Mouse (Mus musculus): ENCODE measurements at regions not wholly inside any gene's neighbourhood (a gene's known extent, or its start where the extent isn't known, plus 50 kb on each side); places are given as distances from the start of the nearest gene placed in this dataset.

GRCm38 (mm10) chr2:61137378-61137777, 174.4 kb upstream of the Rbms1 start:
- 60% methylated on average over 3 of the region's 3 CpGs for WGBS

DNA sequence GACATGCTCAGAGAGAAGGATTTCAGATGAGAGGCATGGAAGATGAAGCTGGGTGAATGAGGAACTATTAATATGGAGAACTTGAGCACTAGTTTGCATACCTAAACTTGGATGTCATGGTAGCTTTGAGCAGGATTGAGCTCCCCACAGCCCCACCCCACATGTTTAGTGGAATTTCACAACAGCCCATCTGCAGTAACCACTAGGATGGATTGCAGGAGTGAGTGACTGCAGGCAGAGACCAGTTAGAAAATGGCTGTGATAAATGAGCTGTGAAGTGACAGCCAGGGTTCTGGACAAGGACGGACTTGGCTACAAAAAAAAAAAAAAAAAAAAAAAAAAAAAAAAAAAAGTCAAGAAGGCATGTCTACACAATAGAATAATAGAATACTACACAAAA, 173.9 kb upstream of the Rbms1 start:
- no peaks in the 10 kb centered on the region for H3K36me3 ChIP-seq (ENCODE audit: control insufficient read depth, insufficient read depth, low read length)
- whole genome bisulfite sequencing: 4% methylated on average over 1 of the region's 1 CpGs
- DNase-seq (no peak), ATAC-seq (ENCODE audit: low FRiP score, low TSS enrichment) (no peak)
- no peak overlapping the region for H3K4me3 ChIP-seq (replicated peaks; ENCODE audit: low read depth, low read length)
- H3K4me2 ChIP-seq (ENCODE audit: low read length): no peak overlapping the region
- no peaks in the 10 kb centered on the region for H3K27me3 ChIP-seq (ENCODE audit: control insufficient read depth, insufficient read depth, low read length)
- H3K9me3 ChIP-seq (ENCODE audit: control insufficient read depth, low read length): no peaks in the 10 kb centered on the region
- no peak overlapping the region for H3K27ac ChIP-seq (replicated peaks; ENCODE audit: low read depth, low read length)
- H3K9ac ChIP-seq (replicated peaks; ENCODE audit: low read length): no peak overlapping the region
- no peaks in the 10 kb centered on the region for H3K4me1 ChIP-seq (ENCODE audit: control insufficient read depth, insufficient read depth, low read length)

More at GRCm38 (mm10) chr2:61137378-61137777, 174.4 kb upstream of the Rbms1 start:
- Histone ChIP-seq H3K27me3 (ENCODE audit: control insufficient read depth, insufficient read depth, low read length) (no peaks in the 10 kb centered on the region), H3K36me3 (ENCODE audit: control insufficient read depth, insufficient read depth, low read length) (no peaks in the 10 kb centered on the region), H3K4me3 (replicated peaks; ENCODE audit: low read depth, low read length) (no peak overlapping the region), H3K27ac (replicated peaks; ENCODE audit: low read depth, low read length) (no peak overlapping the region), H3K4me1 (ENCODE audit: control insufficient read depth, insufficient read depth, low read length) (no peaks in the 10 kb centered on the region), H3K9ac (replicated peaks; ENCODE audit: low read length) (no peak overlapping the region), H3K4me2 (ENCODE audit: low read length) (no peak overlapping the region), H3K9me3 (ENCODE audit: control insufficient read depth, low read length) (no peaks in the 10 kb centered on the region)
- no peak for ATAC-seq (ENCODE audit: low FRiP score, low TSS enrichment)
- no peak for DNase-seq

GRCm38 (mm10) chr2:61123046-61123806, 160.2 kb upstream of the Rbms1 start:
- H3K9me3 ChIP-seq (ENCODE audit: control insufficient read depth, low read length): no peaks in the 10 kb centered on the region
- no peaks in the 10 kb centered on the region for H3K36me3 ChIP-seq (ENCODE audit: control insufficient read depth, insufficient read depth, low read length)
- H3K4me1 ChIP-seq (ENCODE audit: control insufficient read depth, insufficient read depth, low read length): no peaks in the 10 kb centered on the region
- ATAC-seq (ENCODE audit: low FRiP score, low TSS enrichment) (no peak), DNase-seq (no peak)
- H3K27ac ChIP-seq (replicated peaks; ENCODE audit: low read depth, low read length): no peak overlapping the region
- WGBS: 87% methylated on average over 7 of the region's 7 CpGs
- H3K9ac ChIP-seq (replicated peaks; ENCODE audit: low read length): no peak overlapping the region
- no peak overlapping the region for H3K4me2 ChIP-seq (ENCODE audit: low read length)
- no peaks in the 10 kb centered on the region for H3K27me3 ChIP-seq (ENCODE audit: control insufficient read depth, insufficient read depth, low read length)
- H3K4me3 ChIP-seq (replicated peaks; ENCODE audit: low read depth, low read length): no peak overlapping the region

- H3K36me3 ChIP-seq (ENCODE audit: control insufficient read depth, insufficient read depth, low read length): no peaks in the 10 kb centered on the region
- H3K4me3 ChIP-seq (replicated peaks; ENCODE audit: low read depth, low read length): no peak overlapping the region
- H3K4me2 ChIP-seq (ENCODE audit: low read length): no peak overlapping the region
- no peak for ATAC-seq (ENCODE audit: low FRiP score, low TSS enrichment)
- H3K4me1 ChIP-seq (ENCODE audit: control insufficient read depth, insufficient read depth, low read length): no peaks in the 10 kb centered on the region
- H3K9me3 ChIP-seq (ENCODE audit: control insufficient read depth, low read length): no peaks in the 10 kb centered on the region
- no peak overlapping the region for H3K9ac ChIP-seq (replicated peaks; ENCODE audit: low read length)
- H3K27me3 ChIP-seq (ENCODE audit: control insufficient read depth, insufficient read depth, low read length): no peaks in the 10 kb centered on the region
- no peak overlapping the region for H3K27ac ChIP-seq (replicated peaks; ENCODE audit: low read depth, low read length)
- WGBS: 74% methylated on average over 5 of the region's 5 CpGs
- no peak for DNase-seq
These were observed 158.3 kb upstream of the Rbms1 start for GRCm38 (mm10) chr2:61121281-61121680.

DNA sequence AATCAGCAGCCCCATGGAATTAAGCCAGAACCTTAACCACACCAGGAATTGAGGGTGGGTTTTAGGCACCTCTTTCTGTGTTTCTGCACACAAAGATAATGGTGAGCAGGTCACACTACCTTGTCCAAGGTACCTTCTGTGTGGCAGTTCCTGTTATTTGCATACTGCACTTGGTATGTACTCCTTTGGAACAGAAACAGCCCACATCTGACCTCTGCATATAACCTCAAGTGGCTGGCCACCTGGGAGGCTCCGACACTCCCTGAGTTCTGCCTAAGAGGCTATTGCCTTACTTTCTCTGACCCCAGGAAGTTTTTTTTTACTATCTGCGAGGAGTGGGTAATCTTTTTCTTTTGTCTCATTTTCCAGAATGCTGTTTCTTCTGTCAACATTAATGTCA, 151.6 kb upstream of the Rbms1 start:
- Histone ChIP-seq H3K9ac (replicated peaks; ENCODE audit: low read length) (no peak overlapping the region), H3K27me3 (ENCODE audit: control insufficient read depth, insufficient read depth, low read length) (no peaks in the 10 kb centered on the region), H3K27ac (replicated peaks; ENCODE audit: low read depth, low read length) (no peak overlapping the region), H3K4me2 (ENCODE audit: low read length) (no peak overlapping the region), H3K9me3 (ENCODE audit: control insufficient read depth, low read length) (no peaks in the 10 kb centered on the region), H3K36me3 (ENCODE audit: control insufficient read depth, insufficient read depth, low read length) (no peaks in the 10 kb centered on the region), H3K4me1 (ENCODE audit: control insufficient read depth, insufficient read depth, low read length) (no peaks in the 10 kb centered on the region), H3K4me3 (replicated peaks; ENCODE audit: low read depth, low read length) (no peak overlapping the region)
- 69% methylated on average over 2 of the region's 2 CpGs for WGBS
- no peak for DNase-seq
- no peak; the same call in 1 of the 2 replicates for ATAC-seq (ENCODE audit: low FRiP score, low TSS enrichment)

DNA sequence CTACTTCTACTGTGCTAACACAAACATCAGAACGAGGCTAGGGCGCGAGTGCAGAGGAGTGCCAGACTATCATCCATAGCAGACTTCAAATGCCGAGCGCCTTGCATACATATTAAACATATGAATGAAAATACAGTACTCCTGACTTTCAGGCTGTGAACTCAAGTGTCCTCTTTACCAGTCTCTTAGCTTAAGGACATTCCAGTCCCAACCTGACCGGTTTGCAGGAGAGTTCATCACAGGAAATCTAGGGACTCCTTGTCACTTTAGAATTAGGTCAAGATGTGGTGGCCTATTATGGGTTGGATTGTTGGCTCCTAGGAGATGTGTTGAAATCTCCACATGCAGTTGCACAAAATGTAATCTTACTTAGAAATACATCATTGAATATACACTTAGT, 150.9 kb upstream of the Rbms1 start:
- 85% methylated on average over 6 of the region's 6 CpGs for WGBS
- H3K4me2 ChIP-seq (ENCODE audit: low read length): no peak overlapping the region
- no peak overlapping the region for H3K27ac ChIP-seq (replicated peaks; ENCODE audit: low read depth, low read length)
- H3K9me3 ChIP-seq (ENCODE audit: control insufficient read depth, low read length): no peaks in the 10 kb centered on the region
- DNase-seq (peak; percentile 21), ATAC-seq (ENCODE audit: low FRiP score, low TSS enrichment) (no peak)
- no peaks in the 10 kb centered on the region for H3K4me1 ChIP-seq (ENCODE audit: control insufficient read depth, insufficient read depth, low read length)
- H3K9ac ChIP-seq (replicated peaks; ENCODE audit: low read length): no peak overlapping the region
- H3K36me3 ChIP-seq (ENCODE audit: control insufficient read depth, insufficient read depth, low read length): no peaks in the 10 kb centered on the region
- H3K27me3 ChIP-seq (ENCODE audit: control insufficient read depth, insufficient read depth, low read length): no peaks in the 10 kb centered on the region
- H3K4me3 ChIP-seq (replicated peaks; ENCODE audit: low read depth, low read length): no peak overlapping the region

DNA sequence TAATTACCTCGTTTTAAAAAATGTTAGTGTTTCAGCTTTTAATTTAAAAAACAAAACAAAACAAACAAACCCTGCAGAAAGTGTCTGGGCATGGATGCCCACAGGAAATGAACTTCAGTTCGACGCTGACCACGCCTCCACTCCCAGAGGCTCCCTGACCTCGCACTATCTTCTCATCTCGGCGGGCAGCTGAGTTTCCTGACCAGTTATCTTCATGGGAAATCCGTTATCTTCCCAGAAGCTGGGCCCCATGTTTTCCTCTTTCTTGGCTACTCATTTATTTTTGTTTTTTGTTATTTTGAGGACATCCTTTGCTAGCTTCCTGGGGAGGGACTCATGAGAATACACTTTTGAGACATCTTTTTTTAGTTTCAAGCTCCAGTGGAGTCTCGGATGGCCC, 147.6 kb upstream of the Rbms1 start:
- Histone ChIP-seq H3K4me1 (ENCODE audit: control insufficient read depth, insufficient read depth, low read length) (no peaks in the 10 kb centered on the region), H3K4me3 (replicated peaks; ENCODE audit: low read depth, low read length) (no peak overlapping the region), H3K9ac (replicated peaks; ENCODE audit: low read length) (no peak overlapping the region), H3K4me2 (ENCODE audit: low read length) (no peak overlapping the region), H3K27me3 (ENCODE audit: control insufficient read depth, insufficient read depth, low read length) (no peaks in the 10 kb centered on the region), H3K9me3 (ENCODE audit: control insufficient read depth, low read length) (no peaks in the 10 kb centered on the region), H3K27ac (replicated peaks; ENCODE audit: low read depth, low read length) (no peak overlapping the region), H3K36me3 (ENCODE audit: control insufficient read depth, insufficient read depth, low read length) (no peaks in the 10 kb centered on the region)
- no peak for DNase-seq
- ATAC-seq (ENCODE audit: low FRiP score, low TSS enrichment): no peak
- 79% methylated on average over 9 of the region's 9 CpGs for WGBS

DNA sequence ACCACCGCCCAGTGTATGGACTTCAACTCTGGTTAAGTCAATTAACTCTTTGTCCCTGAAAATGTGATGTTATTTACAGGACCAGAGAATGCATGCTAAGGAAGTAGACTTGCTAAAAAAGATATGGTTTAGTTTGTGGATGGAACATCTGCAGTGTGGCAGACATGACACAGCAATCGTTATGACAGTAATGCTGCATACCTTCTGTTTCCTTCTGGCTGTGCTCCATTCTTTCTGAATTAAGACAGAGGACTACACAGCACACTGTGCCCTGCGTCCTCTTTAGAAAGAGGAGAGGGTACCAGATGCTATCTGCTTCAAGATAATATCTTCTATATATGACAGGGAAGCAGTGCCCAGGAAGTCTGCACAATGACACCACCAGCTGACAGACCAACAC, 146.6 kb upstream of the Rbms1 start:
- Histone ChIP-seq H3K9ac (replicated peaks; ENCODE audit: low read length) (no peak overlapping the region), H3K4me2 (ENCODE audit: low read length) (no peak overlapping the region), H3K9me3 (ENCODE audit: control insufficient read depth, low read length) (no peaks in the 10 kb centered on the region), H3K4me3 (replicated peaks; ENCODE audit: low read depth, low read length) (no peak overlapping the region), H3K36me3 (ENCODE audit: control insufficient read depth, insufficient read depth, low read length) (no peaks in the 10 kb centered on the region), H3K27ac (replicated peaks; ENCODE audit: low read depth, low read length) (no peak overlapping the region), H3K4me1 (ENCODE audit: control insufficient read depth, insufficient read depth, low read length) (no peaks in the 10 kb centered on the region), H3K27me3 (ENCODE audit: control insufficient read depth, insufficient read depth, low read length) (no peaks in the 10 kb centered on the region)
- DNase-seq (no peak), ATAC-seq (ENCODE audit: low FRiP score, low TSS enrichment) (no peak)
- WGBS: 87% methylated on average over 3 of the region's 3 CpGs

GRCm38 (mm10) chr2:61105169-61105568, 142.2 kb upstream of the Rbms1 start:
- Histone ChIP-seq H3K4me1 (ENCODE audit: control insufficient read depth, insufficient read depth, low read length) (no peaks in the 10 kb centered on the region), H3K9ac (replicated peaks; ENCODE audit: low read length) (no peak overlapping the region), H3K27me3 (ENCODE audit: control insufficient read depth, insufficient read depth, low read length) (no peaks in the 10 kb centered on the region), H3K36me3 (ENCODE audit: control insufficient read depth, insufficient read depth, low read length) (no peaks in the 10 kb centered on the region), H3K4me2 (ENCODE audit: low read length) (no peak overlapping the region), H3K9me3 (ENCODE audit: control insufficient read depth, low read length) (no peaks in the 10 kb centered on the region), H3K27ac (replicated peaks; ENCODE audit: low read depth, low read length) (no peak overlapping the region), H3K4me3 (replicated peaks; ENCODE audit: low read depth, low read length) (no peak overlapping the region)
- 94% methylated on average over 6 of the region's 6 CpGs for WGBS
- DNase-seq (no peak), ATAC-seq (ENCODE audit: low FRiP score, low TSS enrichment) (no peak; the same call in 1 of the 2 replicates)

Data from midbrain, embryonic 14.5 days (tissue).